Mouse (Mus musculus) midbrain, postnatal 0 days (tissue): Measurements from ENCODE around the gene Slc11a2. TPM values are rescaled to one million over a fixed set of nuclear protein-coding genes. Genes with fewer than 3 reads are reported as not detected.
"Not testable (repeated sequence)": the region's sequence is repeated elsewhere in the genome, so short reads cannot be mapped to it uniquely, and the experiment has no call there.

ENCODE experiments used
- ATAC-seq: fragments of 200-750 bp; cut with Nextera tagmentation; 2 replicates; pipeline ENCODE4 v1.8.0; 2017; ENCODE audit warnings: moderate number of reproducible peaks, mild to moderate bottlenecking, moderate TSS enrichment, moderate library complexity; ENCODE audit not compliant: low FRiP score
- DNase-seq: peaks from one replicate; pipeline ENCODE4 v3.0.0-alpha.2; 2015; ENCODE audit warnings: low spot score
- H3K27ac ChIP-seq: fragments of 300-500 bp; sonication (generic); 2 replicates; pipeline ENCODE4 v1.5.1; 2014; ENCODE audit warnings: low read depth, mild to moderate bottlenecking, low read length, mixed read lengths
- H3K27me3 ChIP-seq: fragments of 300-500 bp; sonication (generic); 2 replicates; pipeline ENCODE4 v1.6.1; 2014; ENCODE audit warnings: low read length, control low read depth, mixed read lengths; ENCODE audit not compliant: insufficient read depth
- H3K36me3 ChIP-seq: fragments of 300-500 bp; sonication (generic); 2 replicates; pipeline ENCODE4 v1.6.1; 2014; ENCODE audit warnings: low read length, control low read depth, mixed read lengths; ENCODE audit not compliant: insufficient read depth
- H3K4me1 ChIP-seq: fragments of 300-500 bp; sonication (generic); 2 replicates; pipeline ENCODE4 v1.6.1; 2014; ENCODE audit warnings: mild to moderate bottlenecking, control low read depth, antibody characterized with exemption, low read length, mixed read lengths; ENCODE audit not compliant: insufficient read depth
- H3K4me2 ChIP-seq: fragments of 300-500 bp; sonication (generic); 2 replicates; pipeline ENCODE4 v1.6.1; 2014; ENCODE audit warnings: low read depth, mild to moderate bottlenecking, low read length, mixed read lengths; ENCODE audit not compliant: poor library complexity, severe bottlenecking
- H3K4me3 ChIP-seq: fragments of 300-500 bp; sonication (generic); 2 replicates; pipeline ENCODE4 v1.5.1; 2014; ENCODE audit warnings: low read depth, mild to moderate bottlenecking, low read length, moderate library complexity
- H3K9ac ChIP-seq: fragments of 300-500 bp; sonication (generic); replicated peaks from 2 replicates; pipeline ENCODE4 v1.6.1; 2014; ENCODE audit warnings: mild to moderate bottlenecking, low read length, moderate library complexity, mixed read lengths; ENCODE audit not compliant: poor library complexity, severe bottlenecking
- H3K9me3 ChIP-seq: fragments of 300-500 bp; sonication (generic); 2 replicates; pipeline ENCODE4 v1.6.1; 2016; ENCODE audit warnings: low read length, control low read depth
- CTCF ChIP-seq: IDR thresholded peaks from 2 replicates; pipeline ENCODE4 v1.5.1; 2016; ENCODE audit warnings: antibody characterized with exemption, mild to moderate bottlenecking
- WGBS: fragments of 180-500 bp; shearing (Covaris S2); extraction: QIAGEN DNeasy Blood & Tissue Kit; methylation state at CpG from one replicate; pipeline ENCODE4 v1.1.7; 2014; 5-methylcytosine and 5-hydroxymethylcytosine counted together
- polyA plus RNA-seq: library from polyadenylated mRNA; unstranded; fragments of >200 nt; fragmentation: Nextera tagmentation; extraction: Ambion mirVana; gene quantifications from 2 replicates; pipeline ENCODE4 v1.2.1, GENCODE M21; 2015
- total RNA-seq: library from RNA; depleted of rRNA; stranded (reverse); fragments of >200 nt; gene quantifications from 2 replicates; pipeline ENCODE4 v1.2.3, GENCODE M21; 2014

Slc11a2 gene
- total and polyA plus RNA-seq, 2 experiments from 2014 or later = 23.6 to 34.4 TPM

- H3K27me3 ChIP-seq = no peaks in the 10 kb centered on the region
These were observed 60.6 kb downstream of the Slc11a2 start, which contains the start of gene Higd1c for GRCm38 (mm10) chr15:100364242-100364641. Gene Higd1c, plus strand, starts transcription at chr15:100364542.

GRCm38 (mm10) chr15:100355876-100356275, 69.0 kb downstream of the Slc11a2 start:
- H3K27me3 ChIP-seq = no peaks in the 10 kb centered on the region
- no peak overlapping the region for H3K4me3 ChIP-seq
- 91% methylated on average over 5 of the region's 5 CpGs for WGBS
- ATAC-seq = no peak
- TF ChIP-seq CTCF = no peak
- no peaks in the 10 kb centered on the region for H3K36me3 ChIP-seq
- DNase-seq = no peak
- H3K4me1 ChIP-seq = no peaks in the 10 kb centered on the region
- no peaks in the 10 kb centered on the region for H3K9me3 ChIP-seq
- H3K9ac ChIP-seq = no peak overlapping the region
- H3K27ac ChIP-seq = no peak overlapping the region
- H3K4me2 ChIP-seq = no peak overlapping the region

More at GRCm38 (mm10) chr15:100364242-100364641, 60.6 kb downstream of the Slc11a2 start, which contains the start of gene Higd1c:
- Histone ChIP-seq H3K4me2 (no peak within 1 kb of the TSS), H3K9me3 (no peaks in the 10 kb centered on the region), H3K27ac (no peak within 1 kb of the TSS), H3K4me1 (no peaks in the 10 kb centered on the region), H3K9ac (no peak within 1 kb of the TSS), H3K36me3 (no peaks in the 10 kb centered on the region), H3K4me3 (no peak within 1 kb of the TSS)
- no peak for TF ChIP-seq CTCF
- no peak for DNase-seq
- no peak for ATAC-seq
- WGBS = 78% methylated on average over 7 of the region's 7 CpGs

- H3K4me3 ChIP-seq, ATAC-seq, H3K27me3 ChIP-seq, H3K4me1 ChIP-seq, H3K4me2 ChIP-seq, H3K9ac ChIP-seq, H3K27ac ChIP-seq, DNase-seq, H3K9me3 ChIP-seq, H3K36me3 ChIP-seq: not testable (repeated sequence)
- 87% methylated on average over 12 of the region's 22 CpGs for WGBS
These were observed 71.5 kb downstream of the Slc11a2 start for GRCm38 (mm10) chr15:100353399-100353798.

- no peak for ATAC-seq
These were observed 72.1 kb downstream of the Slc11a2 start, which contains the start of the genes Methig1 and Mettl7a2 for GRCm38 (mm10) chr15:100352711-100353250. Gene Methig1, plus strand, starts transcription at chr15:100353149. Gene Mettl7a2, plus strand, starts transcription at chr15:100353200.

GRCm38 (mm10) chr15:100351501-100352060, 73.3 kb downstream of the Slc11a2 start:
- no peak for ATAC-seq
- no peak overlapping the region for H3K4me2 ChIP-seq
- H3K36me3 ChIP-seq = no peaks in the 10 kb centered on the region
- H3K27ac ChIP-seq = no peak overlapping the region
- no peak overlapping the region for H3K4me3 ChIP-seq
- no peaks in the 10 kb centered on the region for H3K4me1 ChIP-seq
- H3K27me3 ChIP-seq = no peaks in the 10 kb centered on the region
- H3K9ac ChIP-seq = no peak overlapping the region
- no peak for DNase-seq
- 79% methylated on average over 6 of the region's 6 CpGs for WGBS
- H3K9me3 ChIP-seq = no peaks in the 10 kb centered on the region
- no peak for TF ChIP-seq CTCF

More at GRCm38 (mm10) chr15:100352711-100353250, 72.1 kb downstream of the Slc11a2 start, which contains the start of the genes Methig1 and Mettl7a2:
- no peak for TF ChIP-seq CTCF
- WGBS = 85% methylated on average over 10 of the region's 10 CpGs
- no peak within 1 kb of the TSS for H3K4me2 ChIP-seq
- H3K27me3 ChIP-seq = no peaks in the 10 kb centered on the region
- H3K27ac ChIP-seq = no peak within 1 kb of the TSS
- H3K4me3 ChIP-seq = no peak within 1 kb of the TSS
- H3K36me3 ChIP-seq = no peaks in the 10 kb centered on the region
- H3K9ac ChIP-seq = no peak within 1 kb of the TSS
- no peak for DNase-seq
- no peaks in the 10 kb centered on the region for H3K9me3 ChIP-seq
- no peaks in the 10 kb centered on the region for H3K4me1 ChIP-seq

- no peaks in the 10 kb centered on the region for H3K36me3 ChIP-seq
- H3K4me2 ChIP-seq = no peak overlapping the region
- H3K9ac ChIP-seq = no peak overlapping the region
- no peaks in the 10 kb centered on the region for H3K9me3 ChIP-seq
- no peak overlapping the region for H3K4me3 ChIP-seq
- H3K4me1 ChIP-seq = no peaks in the 10 kb centered on the region
- H3K27me3 ChIP-seq = no peaks in the 10 kb centered on the region
- WGBS = 46% methylated on average over 2 of the region's 2 CpGs
- DNase-seq = no peak
- ATAC-seq = no peak
- TF ChIP-seq CTCF = no peak
- no peak overlapping the region for H3K27ac ChIP-seq
These were observed 75.4 kb downstream of the Slc11a2 start for GRCm38 (mm10) chr15:100349496-100349895.
